Mouse (Mus musculus): ENCODE data around the gene Gsto2. TPM values are rescaled to one million over a fixed set of nuclear protein-coding genes. Genes with fewer than 3 reads are reported as not detected.

Gsto2 gene
- polyA plus RNA-seq, 1 experiment from 2014 or later, result 0.74 TPM

GRCm38 (mm10) chr19:47885886-47886285, 20.6 kb downstream of the Gsto2 start:
- Histone ChIP-seq H3K27ac (replicated peaks) (no peak overlapping the region), H3K4me1 (peaks cover 20% of the 10 kb centered on the region)
- DNase-seq (ENCODE audit: low spot score), result no peak

GRCm38 (mm10) chr19:47886617-47887016, 21.3 kb downstream of the Gsto2 start:
- H3K9me3 ChIP-seq, result no peaks in the 10 kb centered on the region
- 85% methylated on average over 7 of the region's 7 CpGs for WGBS
- H3K36me3 ChIP-seq (replicated peaks), result no peaks in the 10 kb centered on the region
- DNase-seq (ENCODE audit: low spot score), result no peak
- H3K4me1 ChIP-seq, result peaks cover 19% of the 10 kb centered on the region
- H3K27ac ChIP-seq (replicated peaks), result no peak overlapping the region
- no peaks in the 10 kb centered on the region for H3K27me3 ChIP-seq (replicated peaks; ENCODE audit: low read depth, poor library complexity, severe bottlenecking)
- H3K4me3 ChIP-seq, result no peak overlapping the region

More at GRCm38 (mm10) chr19:47885886-47886285, 20.6 kb downstream of the Gsto2 start:
- no peaks in the 10 kb centered on the region for H3K9me3 ChIP-seq
- WGBS, result 88% methylated on average over 11 of the region's 11 CpGs
- H3K4me3 ChIP-seq, result no peak overlapping the region
- H3K36me3 ChIP-seq (replicated peaks), result no peaks in the 10 kb centered on the region
- H3K27me3 ChIP-seq (replicated peaks; ENCODE audit: low read depth, poor library complexity, severe bottlenecking), result no peaks in the 10 kb centered on the region; the same call in 1 of the 2 replicates

DNA sequence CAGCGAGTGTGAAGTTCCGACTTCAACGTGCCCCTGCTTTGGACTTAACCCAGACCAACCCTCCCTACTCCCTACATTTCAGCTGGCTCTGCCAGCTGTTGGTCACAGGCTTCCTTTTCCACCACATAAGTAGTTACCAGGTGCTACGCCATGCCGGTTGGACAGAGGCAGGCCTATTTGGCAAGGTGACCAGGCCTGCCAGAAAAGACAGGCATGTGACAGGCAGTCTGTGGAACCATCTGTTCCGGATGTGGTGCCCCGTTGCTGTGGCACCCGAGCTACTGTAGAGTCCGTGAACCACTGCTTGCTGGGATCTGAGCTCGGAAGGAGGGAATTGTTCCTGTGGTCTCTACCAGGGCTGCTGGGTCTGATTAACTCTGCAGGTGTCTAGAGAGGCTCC, 22.1 kb downstream of the Gsto2 start:
- H3K27ac ChIP-seq (replicated peaks), result no peak overlapping the region
- no peaks in the 10 kb centered on the region for H3K27me3 ChIP-seq (replicated peaks; ENCODE audit: low read depth, poor library complexity, severe bottlenecking)
- H3K4me3 ChIP-seq, result no peak overlapping the region
- no peaks in the 10 kb centered on the region for H3K9me3 ChIP-seq
- WGBS, result 87% methylated on average over 10 of the region's 10 CpGs
- DNase-seq (ENCODE audit: low spot score), result no peak
- no peaks in the 10 kb centered on the region for H3K36me3 ChIP-seq (replicated peaks)
- H3K4me1 ChIP-seq, result peaks cover 19% of the 10 kb centered on the region

GRCm38 (mm10) chr19:47888037-47888436, 22.7 kb downstream of the Gsto2 start:
- no peaks in the 10 kb centered on the region for H3K9me3 ChIP-seq
- H3K4me3 ChIP-seq, result no peak overlapping the region
- H3K4me1 ChIP-seq, result peaks cover 13% of the 10 kb centered on the region
- H3K27me3 ChIP-seq (replicated peaks; ENCODE audit: low read depth, poor library complexity, severe bottlenecking), result no peaks in the 10 kb centered on the region
- H3K36me3 ChIP-seq (replicated peaks), result peaks cover 6% of the 10 kb centered on the region
- H3K27ac ChIP-seq (replicated peaks), result no peak overlapping the region
- DNase-seq (ENCODE audit: low spot score), result no peak
- WGBS, result 95% methylated on average over 8 of the region's 8 CpGs

DNA sequence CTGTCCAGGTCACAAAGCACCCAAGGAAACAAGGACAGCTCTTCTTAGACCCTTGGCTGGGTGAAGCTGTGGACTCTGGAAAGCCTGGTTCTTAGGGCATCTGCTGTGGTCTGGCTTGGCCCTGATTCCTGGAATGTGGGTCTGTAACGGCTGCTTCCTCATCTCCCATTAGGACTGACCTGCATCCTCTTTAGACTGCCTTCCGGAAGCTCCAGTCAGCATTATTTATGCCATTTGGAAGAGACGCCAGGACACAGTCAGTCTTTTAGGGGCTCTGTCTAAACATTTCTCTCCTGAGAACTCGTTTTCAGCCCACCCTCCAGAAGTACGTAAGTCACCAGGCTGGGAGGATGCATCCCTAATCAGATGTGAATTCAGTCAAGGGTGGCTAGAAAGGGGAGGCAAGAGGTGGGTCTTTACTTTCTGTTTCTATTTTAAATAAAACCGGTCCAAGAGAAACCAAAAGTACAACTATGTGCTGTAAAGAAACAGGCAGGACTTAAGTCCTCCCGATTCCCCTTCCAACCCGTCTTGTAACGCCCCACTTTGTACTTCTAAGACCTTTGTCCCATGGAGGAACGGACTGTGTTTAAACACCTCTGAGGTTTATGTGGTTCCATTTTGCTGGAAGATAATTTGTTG, 25.3 kb downstream of the Gsto2 start:
- H3K27me3 ChIP-seq (replicated peaks; ENCODE audit: low read depth, poor library complexity, severe bottlenecking), result no peaks in the 10 kb centered on the region
- no peak for DNase-seq (ENCODE audit: low spot score)
- H3K4me1 ChIP-seq, result 0 out of 2 replicates have a peak, but pooled peaks cover 3% of the 10 kb centered on the region
- H3K27ac ChIP-seq (replicated peaks), result no peak overlapping the region
- 80% methylated on average over 10 of the region's 10 CpGs for WGBS
- H3K4me3 ChIP-seq, result no peak overlapping the region
- no peaks in the 10 kb centered on the region for H3K9me3 ChIP-seq
- H3K36me3 ChIP-seq (replicated peaks), result peaks cover 31% of the 10 kb centered on the region

GRCm38 (mm10) chr19:47891562-47892312, 26.4 kb downstream of the Gsto2 start:
- WGBS, result 86% methylated on average over 11 of the region's 11 CpGs
- Histone ChIP-seq H3K4me3 (no peak overlapping the region), H3K27ac (replicated peaks) (no peak overlapping the region), H3K9me3 (no peaks in the 10 kb centered on the region), H3K4me1 (0 out of 2 replicates have a peak, but pooled peaks cover 2% of the 10 kb centered on the region), H3K27me3 (replicated peaks; ENCODE audit: low read depth, poor library complexity, severe bottlenecking) (no peaks in the 10 kb centered on the region), H3K36me3 (replicated peaks) (peaks cover 43% of the 10 kb centered on the region)
- no peak for DNase-seq (ENCODE audit: low spot score)

DNA sequence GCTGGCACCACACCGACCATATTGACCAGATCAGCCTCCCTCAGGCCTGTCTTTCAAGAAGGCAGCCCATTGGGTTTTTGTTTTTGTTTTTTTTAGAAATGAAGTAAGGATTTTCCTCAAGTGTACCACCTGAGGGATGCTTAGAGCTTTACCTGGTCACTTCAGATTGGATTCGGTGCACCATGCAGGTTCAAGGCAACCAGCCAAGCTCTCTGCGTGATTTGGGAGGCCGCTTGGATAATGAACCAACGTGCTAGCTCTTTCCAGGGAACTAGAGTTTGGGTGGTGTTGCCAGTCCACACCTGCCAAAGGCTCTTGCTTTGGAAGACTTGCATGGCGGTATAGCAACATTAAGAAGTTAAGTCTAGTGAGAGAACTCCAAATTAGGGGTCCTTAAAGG, 27.8 kb downstream of the Gsto2 start:
- Histone ChIP-seq H3K4me1 (no peaks in the 10 kb centered on the region), H3K36me3 (replicated peaks) (peaks cover 56% of the 10 kb centered on the region), H3K9me3 (no peaks in the 10 kb centered on the region), H3K27ac (replicated peaks) (no peak overlapping the region), H3K27me3 (replicated peaks; ENCODE audit: low read depth, poor library complexity, severe bottlenecking) (no peaks in the 10 kb centered on the region), H3K4me3 (no peak overlapping the region)
- 94% methylated on average over 6 of the region's 6 CpGs for WGBS
- DNase-seq (ENCODE audit: low spot score), result no peak

DNA sequence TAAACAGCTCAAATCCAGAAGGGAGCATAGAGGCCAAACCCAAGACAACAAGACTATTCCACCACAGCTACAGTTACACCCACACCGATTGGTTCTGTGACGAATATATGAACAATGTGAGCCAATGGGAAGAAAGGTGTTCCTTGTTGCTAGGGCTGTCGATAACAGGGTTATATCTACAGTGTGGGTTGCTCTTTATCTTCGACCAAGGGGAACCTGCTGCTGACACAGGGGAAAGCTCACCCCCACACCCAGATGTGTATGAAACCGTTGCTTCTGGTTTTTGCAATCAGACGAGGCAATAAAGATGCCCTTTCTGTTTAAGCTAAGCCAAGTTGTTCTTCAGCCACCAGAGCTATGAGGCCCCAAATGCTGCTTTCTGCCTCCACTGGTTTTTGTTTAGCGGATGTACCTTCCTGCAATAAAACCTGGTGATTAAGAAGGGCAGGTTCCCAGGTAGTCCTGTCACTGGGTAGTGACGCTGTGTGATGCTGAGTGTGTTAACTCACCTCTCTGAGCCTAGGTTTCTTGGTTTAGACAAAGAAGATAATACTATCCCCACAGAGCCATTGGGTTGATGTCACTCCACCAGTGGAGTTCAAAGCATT, 33.2 kb downstream of the Gsto2 start:
- H3K36me3 ChIP-seq (replicated peaks), result peaks cover 66% of the 10 kb centered on the region
- peaks cover 23% of the 10 kb centered on the region for H3K4me1 ChIP-seq
- no peaks in the 10 kb centered on the region for H3K27me3 ChIP-seq (replicated peaks; ENCODE audit: low read depth, poor library complexity, severe bottlenecking)
- no peak for DNase-seq (ENCODE audit: low spot score)
- H3K4me3 ChIP-seq, result no peak overlapping the region
- no peaks in the 10 kb centered on the region for H3K9me3 ChIP-seq
- WGBS, result 90% methylated on average over 8 of the region's 8 CpGs
- H3K27ac ChIP-seq (replicated peaks), result no peak overlapping the region

- H3K27me3 ChIP-seq (replicated peaks; ENCODE audit: low read depth, poor library complexity, severe bottlenecking), result no peaks in the 10 kb centered on the region
- no peaks in the 10 kb centered on the region for H3K9me3 ChIP-seq
- H3K4me1 ChIP-seq, result peaks cover 29% of the 10 kb centered on the region
- no peak for DNase-seq (ENCODE audit: low spot score)
- WGBS, result 65% methylated on average over 6 of the region's 6 CpGs
- no peak overlapping the region for H3K27ac ChIP-seq (replicated peaks)
- peaks cover 58% of the 10 kb centered on the region for H3K36me3 ChIP-seq (replicated peaks)
- H3K4me3 ChIP-seq, result no peak overlapping the region
Observed at GRCm38 (mm10) chr19:47900012-47900411, 34.7 kb downstream of the Gsto2 start.

DNA sequence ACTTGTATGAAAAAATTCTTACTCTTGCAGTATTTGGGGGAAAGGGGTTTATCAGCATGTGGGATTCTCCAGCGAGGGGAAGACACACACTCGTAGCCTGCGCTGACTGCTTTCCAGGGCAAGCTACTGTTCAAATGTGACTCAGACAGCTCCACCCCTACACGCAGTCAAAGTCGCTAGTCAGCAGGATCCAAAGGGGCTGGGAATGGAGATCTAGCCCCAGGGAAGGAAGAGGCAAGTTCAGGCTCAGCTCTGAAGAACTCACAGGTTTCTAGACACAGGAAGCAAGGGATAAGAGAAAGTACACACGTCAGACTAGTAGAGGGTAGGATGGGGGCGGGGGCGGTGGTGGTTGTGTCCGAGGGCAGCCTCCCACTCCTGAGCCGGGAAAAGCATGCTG, 35.2 kb downstream of the Gsto2 start:
- H3K4me1 ChIP-seq, result peaks cover 33% of the 10 kb centered on the region

GRCm38 (mm10) chr19:47902316-47903201, 37.2 kb downstream of the Gsto2 start:
- no peak overlapping the region for H3K4me3 ChIP-seq
- no peaks in the 10 kb centered on the region for H3K9me3 ChIP-seq
- peaks cover 42% of the 10 kb centered on the region for H3K36me3 ChIP-seq (replicated peaks)
- no peak for DNase-seq (ENCODE audit: low spot score)
- H3K27me3 ChIP-seq (replicated peaks; ENCODE audit: low read depth, poor library complexity, severe bottlenecking), result no peaks in the 10 kb centered on the region
- H3K4me1 ChIP-seq, result peaks cover 33% of the 10 kb centered on the region
- 67% methylated on average over 13 of the region's 13 CpGs for WGBS
- peak overlapping the region; percentile 51; the same call in 1 of the 2 replicates for H3K27ac ChIP-seq (replicated peaks)

More for the DNA sequence above, 35.2 kb downstream of the Gsto2 start:
- no peaks in the 10 kb centered on the region for H3K9me3 ChIP-seq
- peaks cover 53% of the 10 kb centered on the region for H3K36me3 ChIP-seq (replicated peaks)
- no peak overlapping the region for H3K27ac ChIP-seq (replicated peaks)
- 87% methylated on average over 10 of the region's 10 CpGs for WGBS
- DNase-seq (ENCODE audit: low spot score), result no peak
- no peaks in the 10 kb centered on the region for H3K27me3 ChIP-seq (replicated peaks; ENCODE audit: low read depth, poor library complexity, severe bottlenecking)
- H3K4me3 ChIP-seq, result no peak overlapping the region

- H3K4me1 ChIP-seq, result peaks cover 42% of the 10 kb centered on the region
- H3K27me3 ChIP-seq (replicated peaks; ENCODE audit: low read depth, poor library complexity, severe bottlenecking), result no peaks in the 10 kb centered on the region
- no peak overlapping the region for H3K4me3 ChIP-seq
- no peak for DNase-seq (ENCODE audit: low spot score)
- peaks cover 36% of the 10 kb centered on the region for H3K36me3 ChIP-seq (replicated peaks)
- 59% methylated on average over 4 of the region's 4 CpGs for WGBS
- H3K27ac ChIP-seq (replicated peaks), result peak overlapping the region; percentile 51; the same call in 1 of the 2 replicates
- no peaks in the 10 kb centered on the region for H3K9me3 ChIP-seq
Observed at GRCm38 (mm10) chr19:47903679-47904078, 38.3 kb downstream of the Gsto2 start.
